ENCODE assay signal across 22 mouse cellular contexts in genomic region chr10:51284538-51284937, GRCm38 (mm10).
"Had no signal": no experiment of that assay in that cellular context is flagged by ENCODE, and none has a peak within 500 bp of the region (broad histone marks: within the 10 kb centered on the region; RNA-seq: fewer than 3 reads in every experiment).

No protein-coding gene starts in this region.

- H3K27ac ChIP-seq: liver, embryonic 15.5 days; lung, embryonic 15.5 days; macrophage; midbrain, embryonic 12.5 days; midbrain, embryonic 15.5 days; neural tube, embryonic 13.5 days; neural tube, embryonic 15.5 days had no signal

- H3K9ac ChIP-seq: liver, embryonic 15.5 days; liver, postnatal 0 days; lung, embryonic 15.5 days; midbrain, embryonic 12.5 days; midbrain, embryonic 15.5 days; neural tube, embryonic 13.5 days; neural tube, embryonic 15.5 days had no signal

- H3K4me1 ChIP-seq: liver, embryonic 15.5 days; lung, embryonic 15.5 days; megakaryocyte, embryonic 14.5 days; midbrain, embryonic 12.5 days; midbrain, embryonic 15.5 days; neural tube, embryonic 13.5 days; neural tube, embryonic 15.5 days had no signal

- DNase-seq: liver, postnatal 0 days; lung, adult 2 months; lung, postnatal 14 days; lung, postnatal 36 days; retina, postnatal 1 day; right cerebral cortex, adult 18-20 months; right cerebral cortex, postnatal 25 days; right cerebral cortex, postnatal 4 days; spleen, adult 18-20 months; thymus, adult 18-20 months; thymus, postnatal 14 days; thymus, postnatal 36 days had no signal

- H3K9me3 ChIP-seq: liver, embryonic 15.5 days; lung, embryonic 15.5 days; megakaryocyte, embryonic 14.5 days; midbrain, embryonic 12.5 days; midbrain, embryonic 15.5 days; neural tube, embryonic 13.5 days; neural tube, embryonic 15.5 days had no signal

- H3K4me2 ChIP-seq: liver, embryonic 15.5 days; lung, embryonic 15.5 days; midbrain, embryonic 12.5 days; midbrain, embryonic 15.5 days; neural tube, embryonic 13.5 days; neural tube, embryonic 15.5 days had no signal

- H3K36me3 ChIP-seq: liver, embryonic 15.5 days; lung, embryonic 15.5 days; midbrain, embryonic 12.5 days; midbrain, embryonic 15.5 days; neural tube, embryonic 13.5 days; neural tube, embryonic 15.5 days had no signal

- H3K4me3 ChIP-seq: liver, embryonic 15.5 days; lung, embryonic 15.5 days; megakaryocyte, embryonic 14.5 days; midbrain, embryonic 12.5 days; midbrain, embryonic 15.5 days; myocyte; neural tube, embryonic 13.5 days; neural tube, embryonic 15.5 days had no signal

- H3K27me3 ChIP-seq: liver, embryonic 15.5 days; lung, embryonic 15.5 days; megakaryocyte, embryonic 14.5 days; midbrain, embryonic 15.5 days; neural tube, embryonic 15.5 days had no signal

- ATAC-seq: liver, postnatal 0 days; lung, postnatal 0 days; midbrain, embryonic 15.5 days had no signal
